8 mouse cellular contexts compared by ENCODE assay signal in genomic region chr11:98412797-98413301, GRCm38 (mm10). TPM values are rescaled to one million over a fixed set of nuclear protein-coding genes. Genes with fewer than 3 reads are reported as not detected.
A peak's percentile ranks its signal among the peaks of the same experiment; 100 is the strongest.
DNase-seq lines count a peak whose midpoint lies in the region; ATAC-seq and TF ChIP-seq lines count a peak whose summit lies in the region.

No protein-coding gene starts in this region.

- TF ChIP-seq EP300 in liver, embryonic 14.5 days (IDR thresholded peaks at IDR 0.05; ENCODE audit: low read depth): no peak

- H3K4me3 ChIP-seq in left cerebral cortex, adult 2 months: peak overlapping the region; percentile 46
- peak overlapping the region; percentile 44 to 55 for H3K4me3 ChIP-seq in liver, embryonic 14.5 days (ENCODE audit: insufficient read depth in 1 of 2, low read depth in 2 of 2, low read length in 2 of 2)

- no peak for TF ChIP-seq CTCF in left cerebral cortex, adult 2 months (IDR thresholded peaks at IDR 0.05)
- TF ChIP-seq CTCF in liver, embryonic 14.5 days (IDR thresholded peaks at IDR 0.05; ENCODE audit: low read depth): no peak

- H3K36me3 ChIP-seq in liver, embryonic 14.5 days (replicated peaks; ENCODE audit: control insufficient read depth, insufficient read depth, low read depth): no peaks in the 10 kb centered on the region

- no peak for DNase-seq in left cerebral cortex, adult 2 months (ENCODE audit: extremely low spot score in 1 of 2, low spot score in 2 of 2)
- DNase-seq in left cerebral cortex, postnatal 14 days (ENCODE audit: low spot score in 2 of 2): no peak
- DNase-seq in embryo, embryonic 11 days: peak; percentile 72
- peak; percentile 47 for DNase-seq in heart, postnatal 4 days
- DNase-seq in liver, embryonic 14.5 days (ENCODE audit: low read depth in 3 of 3, low spot score in 3 of 3): no peak
- peak; percentile 61 for DNase-seq in retina, postnatal 1 day
- DNase-seq in gastrocnemius, adult 18-20 months (ENCODE audit: low spot score): no peak
- DNase-seq in cerebellum, adult 18-20 months: no peak

- H3K27me3 ChIP-seq in liver, embryonic 14.5 days (ENCODE audit: control insufficient read depth, insufficient read depth, low read length): peaks cover 45% of the 10 kb centered on the region

- no peaks in the 10 kb centered on the region for H3K9me3 ChIP-seq in liver, embryonic 14.5 days (ENCODE audit: control insufficient read depth, low read length)

- 2% methylated on average over 40 of the region's 40 CpGs for WGBS in liver, embryonic 14.5 days (ENCODE audit: insufficient replicate concordance)

- H3K4me2 ChIP-seq in liver, embryonic 14.5 days (ENCODE audit: low read depth): peak overlapping the region; percentile 45

- H3K27ac ChIP-seq in left cerebral cortex, adult 2 months: no peak overlapping the region
- no peak overlapping the region for H3K27ac ChIP-seq in liver, embryonic 14.5 days

- peak overlapping the region; percentile 16; the same call in 1 of the 2 replicates for H3K9ac ChIP-seq in liver, embryonic 14.5 days (replicated peaks)

- ATAC-seq in liver, embryonic 14.5 days (ENCODE audit: insufficient read depth): no peak

- intact Hi-C loops in left cerebral cortex, adult 2 months (cut with DNase I): no loop called here
- intact Hi-C loops in left cerebral cortex, postnatal 14 days (cut with DNase I): no loop called here

- peaks cover 0 to 8% of the 10 kb centered on the region in 2 experiments; a peak in 3 of 4 replicates for H3K4me1 ChIP-seq in liver, embryonic 14.5 days (replicated peaks; ENCODE audit: control insufficient read depth in 2 of 2, insufficient read depth in 2 of 2, low read length in 1 of 2)

RNA-seq across cellular contexts. Expression of gene Erbb2, which starts 0.6 kb away (rescaled TPM):
- 1 to 10 TPM; 1.8 to 1.9 TPM for total RNA-seq in left cerebral cortex, adult 2 months (2021)
- 1 to 10 TPM; 2.0 to 3.2 TPM for total RNA-seq in left cerebral cortex, postnatal 14 days (2021)
- total RNA-seq in heart, postnatal 4 days (2021): 10 to 100 TPM; 24.1 to 27.0 TPM
- polyA plus RNA-seq in liver, embryonic 14.5 days (2012; rRNA removed): 1.1 and 1.2 TPM in 2 replicates
- 1.6 TPM in 2 replicates for polyA plus RNA-seq in liver, embryonic 14.5 days (2014; fragmentation: Nextera tagmentation; extraction: Ambion mirVana)
- 1 to 10 TPM; 1.1 to 1.7 TPM for total RNA-seq in gastrocnemius, adult 18-20 months (2021)

RNA-seq across cellular contexts. Expression of gene Pgap3, which starts 12.6 kb away (rescaled TPM):
- 10 to 100 TPM; 10.2 to 11.9 TPM for total RNA-seq in left cerebral cortex, adult 2 months (2021)
- 10 to 100 TPM; 10.7 to 11.1 TPM for total RNA-seq in left cerebral cortex, postnatal 14 days (2021)
- total RNA-seq in heart, postnatal 4 days (2021): 10 to 100 TPM; 19.6 to 20.5 TPM
- 3.3 and 3.9 TPM in 2 replicates for polyA plus RNA-seq in liver, embryonic 14.5 days (2012; rRNA removed)
- 2.7 and 3.4 TPM in 2 replicates for polyA plus RNA-seq in liver, embryonic 14.5 days (2014; fragmentation: Nextera tagmentation; extraction: Ambion mirVana)
- 1 to 10 TPM; 2.3 to 3.7 TPM for total RNA-seq in gastrocnemius, adult 18-20 months (2021)

RNA-seq across cellular contexts. Expression of gene Mien1, which starts 25.9 kb away (rescaled TPM):
- 100 to 1,000 TPM; 100 to 106 TPM for total RNA-seq in left cerebral cortex, adult 2 months (2021)
- total RNA-seq in left cerebral cortex, postnatal 14 days (2021): 100 to 1,000 TPM; 105 to 106 TPM
- total RNA-seq in heart, postnatal 4 days (2021): 10 to 100 TPM; 46.9 to 49.0 TPM
- polyA plus RNA-seq in liver, embryonic 14.5 days (2012; rRNA removed): 21.6 and 31.1 TPM in 2 replicates
- polyA plus RNA-seq in liver, embryonic 14.5 days (2014; fragmentation: Nextera tagmentation; extraction: Ambion mirVana): 58.5 and 61.5 TPM in 2 replicates
- total RNA-seq in gastrocnemius, adult 18-20 months (2021): 10 to 100 TPM; 36.0 to 37.8 TPM

RNA-seq across cellular contexts. Expression of gene Pnmt, which starts 26.6 kb away (rescaled TPM):
- under 1 TPM in 1 of 2 experiments, not detected in 1; 0.51 TPM for total RNA-seq in left cerebral cortex, adult 2 months (2021)
- total RNA-seq in left cerebral cortex, postnatal 14 days (2021): 1 to 10 TPM in 1 of 2 experiments, under 1 TPM in 1; 0.78 to 1.0 TPM
- total RNA-seq in heart, postnatal 4 days (2021): not detected
- polyA plus RNA-seq in liver, embryonic 14.5 days (2012; rRNA removed): not detected in 2 replicates
- not detected in 2 replicates for polyA plus RNA-seq in liver, embryonic 14.5 days (2014; fragmentation: Nextera tagmentation; extraction: Ambion mirVana)
- total RNA-seq in gastrocnemius, adult 18-20 months (2021): 1 to 10 TPM; 1.2 to 8.2 TPM

RNA-seq across cellular contexts. Expression of gene Tcap, which starts 29.2 kb away (rescaled TPM):
- 1 to 10 TPM; 8.7 to 10.0 TPM for total RNA-seq in left cerebral cortex, adult 2 months (2021)
- total RNA-seq in left cerebral cortex, postnatal 14 days (2021): 10 to 100 TPM in 1 of 2 experiments, 1 to 10 TPM in 1; 8.8 to 13.1 TPM
- 100 to 1,000 TPM; 163 to 192 TPM for total RNA-seq in heart, postnatal 4 days (2021)
- 0.03 TPM in 1 of 2 replicates, not detected in the other for polyA plus RNA-seq in liver, embryonic 14.5 days (2012; rRNA removed)
- polyA plus RNA-seq in liver, embryonic 14.5 days (2014; fragmentation: Nextera tagmentation; extraction: Ambion mirVana): not detected in 2 replicates
- total RNA-seq in gastrocnemius, adult 18-20 months (2021): 1,000 to 10,000 TPM; 3,864 to 4,194 TPM

Comparison
In these comparisons a context has a peak if more than half of its experiments do, and no peak if none do; other contexts are left out.
1. DNase-seq: peak in embryo, embryonic 11 days (single experiment), heart, postnatal 4 days (single experiment) and retina, postnatal 1 day (single experiment); none in left cerebral cortex, adult 2 months (0 of 2), left cerebral cortex, postnatal 14 days (0 of 2), liver, embryonic 14.5 days (0 of 3), gastrocnemius, adult 18-20 months (single experiment) and cerebellum, adult 18-20 months (0 of 2).
2. RNA of gene Erbb2, which starts 0.6 kb away (total RNA-seq): 24.1 to 27.0 TPM in heart, postnatal 4 days; 2.0 to 3.2 TPM in left cerebral cortex, postnatal 14 days, 1.8 to 1.9 TPM in left cerebral cortex, adult 2 months and 1.1 to 1.7 TPM in gastrocnemius, adult 18-20 months; every median in the first group is over 4 times any median in the second.